Mouse (Mus musculus) heart, postnatal 0 days (tissue): ENCODE results near the gene Dtl. TPM values are rescaled to one million over a fixed set of nuclear protein-coding genes. Genes with fewer than 3 reads are reported as not detected.
A peak's percentile ranks its signal among the peaks of the same experiment; 100 is the strongest.

Experiments used
- ATAC-seq: fragments of 200-750 bp; cut with Nextera tagmentation; 2 replicates; pipeline ENCODE4 v1.8.0; 2017; ENCODE audit warnings: low read depth, moderate number of reproducible peaks, moderate library complexity; ENCODE audit not compliant: insufficient read depth
- DNase-seq: peaks from one replicate; pipeline ENCODE4 v3.0.0-alpha.2; 2016; ENCODE audit warnings: low spot score
- H3K27ac ChIP-seq: fragments of 300-500 bp; sonication (generic); 2 replicates; pipeline ENCODE4 v1.5.1; 2014; ENCODE audit warnings: low read depth, mild to moderate bottlenecking
- H3K27me3 ChIP-seq: fragments of 300-500 bp; sonication (generic); 2 replicates; pipeline ENCODE4 v1.6.1; 2014; ENCODE audit warnings: low read length, mixed read lengths; ENCODE audit not compliant: control insufficient read depth, insufficient read depth
- H3K36me3 ChIP-seq: fragments of 300-500 bp; sonication (generic); replicated peaks from 2 replicates; pipeline ENCODE4 v1.6.1; 2014; ENCODE audit warnings: low read length, mixed read lengths; ENCODE audit not compliant: control insufficient read depth, insufficient read depth
- H3K4me1 ChIP-seq: fragments of 300-500 bp; sonication (generic); 2 replicates; pipeline ENCODE4 v1.6.1; 2014; ENCODE audit warnings: antibody characterized with exemption; ENCODE audit not compliant: control insufficient read depth, insufficient read depth
- H3K4me2 ChIP-seq: fragments of 300-500 bp; sonication (generic); 2 replicates; pipeline ENCODE4 v1.6.1; 2014; ENCODE audit warnings: low read depth, mild to moderate bottlenecking, low read length, moderate library complexity
- H3K4me3 ChIP-seq: fragments of 300-500 bp; sonication (generic); 2 replicates; pipeline ENCODE4 v1.5.1; 2014; ENCODE audit warnings: low read depth, low read length
- H3K9ac ChIP-seq: fragments of 300-500 bp; sonication (generic); replicated peaks from 2 replicates; pipeline ENCODE4 v1.6.1; 2014; ENCODE audit warnings: low read depth, low read length, mixed read lengths
- H3K9me3 ChIP-seq: fragments of 300-500 bp; sonication (generic); replicated peaks from 2 replicates; pipeline ENCODE4 v1.6.1; 2016; ENCODE audit warnings: low read length; ENCODE audit not compliant: control insufficient read depth
- CTCF ChIP-seq: IDR thresholded peaks from 2 replicates; pipeline ENCODE4 v1.5.1; 2016; ENCODE audit warnings: antibody characterized with exemption, control low read depth, low read depth
- EP300 ChIP-seq: IDR thresholded peaks from 2 replicates; pipeline ENCODE4 v1.6.1; 2016; ENCODE audit warnings: antibody characterized with exemption, low read depth
- WGBS: fragments of 180-500 bp; shearing (Covaris S2); extraction: QIAGEN DNeasy Blood & Tissue Kit; methylation state at CpG from one replicate; pipeline ENCODE4 v1.1.7; 2014; 5-methylcytosine and 5-hydroxymethylcytosine counted together
- polyA plus RNA-seq: library from polyadenylated mRNA; unstranded; fragments of >200 nt; fragmentation: Nextera tagmentation; extraction: Ambion mirVana; gene quantifications from 2 replicates; pipeline ENCODE4 v1.2.1, GENCODE M21; 2015
- total RNA-seq: library from RNA; depleted of rRNA; stranded (reverse); fragments of >200 nt; gene quantifications from 2 replicates; pipeline ENCODE4 v1.2.3, GENCODE M21; 2014; ENCODE audit warnings: low replicate concordance

Dtl gene
- total and polyA plus RNA-seq, 2 experiments from 2014 or later: 6.2 to 7.6 TPM

- ATAC-seq (no peak), DNase-seq (no peak)
- no peak overlapping the region for H3K27ac ChIP-seq
- TF ChIP-seq CTCF (no peak), EP300 (no peak)
- H3K27me3 ChIP-seq: no peaks in the 10 kb centered on the region
- H3K4me3 ChIP-seq: no peak overlapping the region
- H3K9me3 ChIP-seq: no peaks in the 10 kb centered on the region
- H3K9ac ChIP-seq: no peak overlapping the region
- H3K4me2 ChIP-seq: no peak overlapping the region
- H3K36me3 ChIP-seq: no peaks in the 10 kb centered on the region
- peaks cover 8% of the 10 kb centered on the region for H3K4me1 ChIP-seq
- WGBS: 91% methylated on average over 6 of the region's 6 CpGs
These were observed 75.7 kb downstream of the Dtl start for GRCm38 (mm10) chr1:191499666-191500065.

GRCm38 (mm10) chr1:191498271-191498955, 76.9 kb downstream of the Dtl start:
- H3K4me1 ChIP-seq: peaks cover 21% of the 10 kb centered on the region
- H3K4me2 ChIP-seq: no peak overlapping the region
- H3K36me3 ChIP-seq: no peaks in the 10 kb centered on the region
- H3K27ac ChIP-seq: 0 out of 2 replicates have a peak overlapping the region, but pooled peaks have one; percentile 7
- no peaks in the 10 kb centered on the region for H3K9me3 ChIP-seq
- WGBS: 67% methylated on average over 14 of the region's 14 CpGs
- DNase-seq (no peak), ATAC-seq (no peak)
- no peak overlapping the region for H3K9ac ChIP-seq
- no peaks in the 10 kb centered on the region for H3K27me3 ChIP-seq
- TF ChIP-seq CTCF (no peak), EP300 (no peak)
- no peak overlapping the region for H3K4me3 ChIP-seq

- 76% methylated on average over 1 of the region's 1 CpGs for WGBS
- no peaks in the 10 kb centered on the region for H3K9me3 ChIP-seq
- H3K4me1 ChIP-seq: peaks cover 27% of the 10 kb centered on the region
- no peak overlapping the region for H3K27ac ChIP-seq
- no peak overlapping the region for H3K9ac ChIP-seq
- H3K36me3 ChIP-seq: no peaks in the 10 kb centered on the region
- H3K27me3 ChIP-seq: no peaks in the 10 kb centered on the region
- H3K4me3 ChIP-seq: no peak overlapping the region
- ATAC-seq (no peak), DNase-seq (no peak)
- no peak for TF ChIP-seq CTCF
- no peak for TF ChIP-seq EP300
- H3K4me2 ChIP-seq: no peak overlapping the region
These were observed 78.7 kb downstream of the Dtl start for GRCm38 (mm10) chr1:191496676-191497075.

GRCm38 (mm10) chr1:191495051-191495467, 80.3 kb downstream of the Dtl start:
- 60% methylated on average over 10 of the region's 10 CpGs for WGBS
- H3K4me2 ChIP-seq: no peak overlapping the region
- H3K36me3 ChIP-seq: no peaks in the 10 kb centered on the region
- H3K9ac ChIP-seq: no peak overlapping the region
- no peak for TF ChIP-seq CTCF
- no peak for TF ChIP-seq EP300
- ATAC-seq (no peak), DNase-seq (no peak)
- peaks cover 27% of the 10 kb centered on the region for H3K4me1 ChIP-seq
- no peak overlapping the region for H3K4me3 ChIP-seq
- no peaks in the 10 kb centered on the region for H3K27me3 ChIP-seq
- no peaks in the 10 kb centered on the region for H3K9me3 ChIP-seq
- peak overlapping the region; percentile 50; the same call in 1 of the 2 replicates for H3K27ac ChIP-seq

- Histone ChIP-seq H3K9ac (no peak overlapping the region), H3K36me3 (no peaks in the 10 kb centered on the region), H3K27me3 (no peaks in the 10 kb centered on the region), H3K27ac (peak overlapping the region; percentile 87), H3K4me3 (no peak overlapping the region), H3K4me1 (peaks cover 27% of the 10 kb centered on the region), H3K9me3 (no peaks in the 10 kb centered on the region), H3K4me2 (peak overlapping the region; percentile 25; the same call in 1 of the 2 replicates)
- no peak for TF ChIP-seq EP300
- TF ChIP-seq CTCF: no peak
- DNase-seq (no peak), ATAC-seq (no peak)
- 23% methylated on average over 2 of the region's 2 CpGs for WGBS
These were observed 81.1 kb downstream of the Dtl start for GRCm38 (mm10) chr1:191494303-191494655.
